Mouse (Mus musculus) mouse embryonic stem cell (cell line): ENCODE measurements around the gene Rbm20.
"Not testable (repeated sequence)": the region's sequence is repeated elsewhere in the genome, so short reads cannot be mapped to it uniquely, and the experiment has no call there.

Experiments
- in situ Hi-C, 2 experiments: fragments of 300-500 bp; cut with MboI; formaldehyde crosslinking; loops; 1 replicate in 1 of 2; 3 replicates in 1 of 2; pipeline ENCODE4 v1.14.3; 2019 to 2020; ENCODE audit warnings: low sequenced_read_pairs in 2 of 2, low pct_unique_long_range_greater_than_20kb in 1 of 2, mixed read lengths in 1 of 2; ENCODE audit not compliant: unreplicated experiment in 1 of 2

The Rbm20 gene

DNA sequence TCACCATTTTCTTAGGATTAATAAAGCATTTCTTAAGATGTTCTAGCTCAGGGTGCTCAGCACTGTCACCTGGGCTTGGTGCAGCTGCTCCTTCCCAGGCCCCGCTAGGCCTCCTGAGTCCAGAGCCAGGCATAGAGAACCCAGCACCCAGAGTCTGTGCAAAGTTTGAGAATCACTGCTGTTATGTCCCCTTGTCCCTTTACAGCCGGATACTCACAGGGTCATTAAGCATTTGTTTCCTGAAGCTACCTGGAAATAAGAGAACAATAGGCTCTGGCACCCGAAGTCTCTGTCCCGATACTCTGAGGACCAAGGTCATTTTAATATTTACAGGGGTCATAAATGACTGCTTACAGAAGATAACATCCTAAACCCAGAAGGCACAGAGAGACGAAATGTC is 118.9 kb downstream of the Rbm20 start:
- in situ Hi-C loops = no loop called here

DNA sequence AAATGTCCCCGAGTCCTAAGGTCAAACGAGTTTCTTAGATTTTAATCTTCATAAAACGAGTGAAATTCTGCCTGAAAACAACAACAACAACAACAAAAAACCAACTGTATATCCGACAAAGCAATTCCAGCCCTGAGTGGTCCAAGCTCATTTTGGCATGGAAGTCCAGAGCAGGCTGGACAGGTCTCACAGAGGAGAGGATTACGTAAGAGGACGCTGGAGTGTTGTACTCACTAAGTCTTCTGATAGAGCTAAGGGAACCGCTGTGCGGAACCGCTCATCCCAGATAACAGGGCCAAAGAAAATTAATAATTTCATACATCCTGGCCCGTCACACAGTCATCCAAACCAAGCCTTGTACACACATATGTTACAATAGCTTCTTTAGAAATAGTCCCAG is 120.7 kb downstream of the Rbm20 start:
- in situ Hi-C loops = no loop called here

DNA sequence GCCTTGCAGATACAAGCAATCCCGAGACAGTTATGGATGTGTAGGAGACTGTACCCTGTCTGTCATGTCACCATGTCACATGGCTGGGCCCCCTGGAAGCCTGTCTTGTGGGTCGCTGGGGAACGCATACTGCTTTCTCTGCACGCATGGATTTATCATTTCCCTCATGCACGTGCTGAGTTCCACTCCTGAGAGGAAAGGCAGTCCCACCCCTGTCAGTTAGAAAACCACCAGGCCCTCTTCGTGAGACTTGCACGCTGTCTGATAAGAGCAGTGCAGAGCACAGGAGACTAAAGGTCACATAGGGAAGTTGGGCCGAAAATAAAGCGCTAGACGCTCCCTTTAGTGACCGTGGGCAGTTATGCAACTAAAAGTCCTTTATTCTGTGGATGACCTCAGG is 122.8 kb downstream of the Rbm20 start:
- in situ Hi-C loops = no loop called here

DNA sequence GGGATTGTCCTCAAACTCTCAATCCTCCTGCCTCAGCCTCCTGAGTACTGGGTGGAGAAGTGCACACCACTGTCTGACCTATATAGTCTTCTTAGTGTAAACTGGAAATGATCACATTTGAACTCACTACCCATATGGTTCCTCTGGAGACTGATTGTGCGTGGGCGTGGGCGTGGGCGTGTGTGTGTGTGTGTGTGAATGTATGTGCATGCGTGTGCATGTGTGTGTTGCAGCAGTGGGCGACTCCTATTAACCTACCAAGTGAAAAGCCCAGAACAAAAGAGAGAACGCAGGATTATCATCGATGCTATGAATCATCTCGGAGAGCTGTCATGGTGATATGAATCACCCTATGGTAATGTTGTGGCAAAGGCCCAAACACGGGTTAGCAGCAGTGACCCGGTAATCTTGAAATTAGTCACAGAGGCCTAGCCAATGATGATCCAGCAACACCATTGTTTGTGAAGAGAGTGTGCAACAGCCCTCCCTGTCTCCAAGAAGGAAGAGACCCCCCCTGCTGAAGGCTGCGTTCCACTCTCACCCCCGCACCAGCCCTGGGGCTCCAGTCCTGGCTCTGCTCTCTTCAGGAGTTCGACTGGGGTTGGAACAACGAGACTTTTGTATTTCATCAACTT is 123.4 kb downstream of the Rbm20 start:
- in situ Hi-C loops = no loop called here

DNA sequence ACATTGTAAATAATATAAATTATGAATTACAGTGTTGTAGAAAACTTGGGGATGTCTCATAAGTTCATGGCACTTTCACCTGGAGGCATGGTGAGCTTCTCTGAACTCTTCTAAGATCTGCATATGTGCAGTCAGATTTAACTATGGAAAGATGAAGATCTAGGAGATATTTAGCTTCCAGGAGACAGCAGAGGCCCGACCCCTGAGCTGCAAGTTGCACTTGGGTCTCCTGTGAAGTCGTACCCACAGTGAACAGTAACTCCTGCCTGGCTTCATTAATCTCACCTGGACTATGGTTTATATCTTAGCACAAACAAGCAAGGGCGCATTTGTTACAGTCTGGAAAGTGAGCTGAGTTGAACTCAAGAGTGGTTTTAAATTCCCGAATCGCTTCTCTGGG is 124.3 kb downstream of the Rbm20 start:
- in situ Hi-C loops = no loop called here

DNA sequence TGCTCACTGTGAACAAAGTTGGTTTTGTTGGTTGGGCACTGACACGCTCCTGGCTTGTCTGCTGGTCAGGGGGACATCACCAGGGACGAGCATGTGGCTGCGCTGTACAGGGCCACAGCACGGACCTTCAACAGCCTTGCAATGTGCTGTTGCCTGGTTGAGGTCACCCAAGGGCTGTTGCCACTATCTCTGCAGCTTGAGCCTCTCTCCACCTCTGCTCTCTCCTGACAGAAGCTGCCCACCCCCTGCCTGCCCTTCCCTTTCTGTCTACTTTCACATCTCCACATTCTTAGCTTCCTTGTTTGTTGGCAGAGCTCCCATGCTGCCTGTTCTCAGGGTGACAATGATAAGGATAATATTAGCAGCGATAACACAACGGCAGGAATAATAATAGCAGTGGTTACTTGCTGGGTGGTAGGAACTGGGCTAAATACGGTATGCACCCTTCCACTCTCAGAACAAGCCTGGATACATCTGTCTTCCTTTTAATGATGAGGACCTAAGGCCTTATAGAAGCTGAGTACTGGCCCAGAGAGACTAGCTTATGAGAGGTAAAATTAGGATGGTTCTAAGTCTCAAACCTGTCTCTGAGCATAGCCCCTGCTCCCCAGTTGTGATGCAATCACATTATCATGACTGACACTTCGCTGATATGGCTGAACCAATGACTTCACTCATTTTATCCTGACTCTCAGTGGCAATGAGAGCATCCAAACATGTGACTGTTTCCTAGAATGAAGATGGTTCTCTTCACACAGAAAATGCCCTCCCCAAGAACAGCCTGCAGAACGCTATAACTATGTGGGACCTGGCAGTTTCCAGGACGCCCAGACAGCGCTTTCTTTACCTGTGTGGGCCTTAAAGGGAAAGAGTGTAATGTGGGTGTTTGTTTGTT is 124.9 kb downstream of the Rbm20 start:
- in situ Hi-C loops = no loop called here

DNA sequence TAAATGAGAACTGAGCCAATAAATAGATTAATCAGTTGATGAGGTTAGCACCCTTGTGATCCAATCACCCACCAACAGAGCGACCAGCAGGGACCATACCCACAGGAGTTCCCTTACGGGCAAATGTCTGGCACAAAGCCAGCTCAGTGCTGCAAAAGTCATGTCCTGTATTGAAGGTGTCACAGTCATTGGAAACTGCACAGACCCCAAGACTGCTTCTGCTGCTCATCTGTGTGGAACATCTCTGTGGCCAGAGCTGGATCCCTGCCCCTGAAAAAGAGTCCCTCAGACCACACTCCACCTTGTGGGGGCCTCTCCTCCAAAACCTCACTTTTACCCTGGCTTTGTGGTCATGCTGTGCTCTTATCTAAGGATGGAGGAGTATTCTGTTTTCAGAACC is 126.8 kb downstream of the Rbm20 start:
- in situ Hi-C loops = no loop called here

DNA sequence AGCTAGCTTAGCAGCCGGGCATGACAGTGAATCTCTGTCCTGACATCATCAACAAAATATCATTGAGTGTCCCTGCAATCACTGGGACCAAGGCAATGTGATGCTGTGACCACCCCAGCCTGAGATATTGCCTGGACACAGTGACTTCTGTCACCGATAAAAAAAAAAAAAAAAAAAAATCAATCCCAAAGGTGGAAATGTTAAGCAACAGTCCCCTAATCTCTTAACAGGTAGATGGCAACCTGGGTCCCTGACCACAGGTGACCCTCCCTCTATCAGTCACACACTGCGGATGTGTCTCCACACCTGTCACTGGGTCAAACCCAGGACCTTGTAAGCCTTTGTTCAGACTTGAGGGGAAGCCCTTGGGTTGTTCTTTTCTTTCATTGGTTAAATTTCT is 128.0 kb downstream of the Rbm20 start:
- in situ Hi-C loops = no loop called here

DNA sequence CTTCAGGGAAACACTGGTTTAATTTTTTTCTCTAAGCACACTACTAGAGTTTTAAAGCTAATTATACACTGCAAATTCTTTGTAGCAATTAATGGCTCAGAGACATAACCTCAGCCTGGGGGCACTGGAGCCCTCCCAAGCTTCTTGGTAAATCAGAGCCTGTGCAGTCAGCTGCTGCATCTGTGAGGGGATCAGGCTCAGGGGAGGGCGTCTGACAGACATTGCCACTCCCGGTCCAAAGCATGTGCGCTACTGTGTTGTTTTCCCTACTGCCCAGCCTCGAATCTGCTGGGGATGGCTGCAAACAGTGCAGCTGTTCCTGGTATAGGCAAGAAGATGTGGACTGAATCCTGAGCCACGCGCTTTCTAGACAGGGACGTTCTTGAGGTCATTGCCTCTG is 129.0 kb downstream of the Rbm20 start:
- in situ Hi-C loops = no loop called here

DNA sequence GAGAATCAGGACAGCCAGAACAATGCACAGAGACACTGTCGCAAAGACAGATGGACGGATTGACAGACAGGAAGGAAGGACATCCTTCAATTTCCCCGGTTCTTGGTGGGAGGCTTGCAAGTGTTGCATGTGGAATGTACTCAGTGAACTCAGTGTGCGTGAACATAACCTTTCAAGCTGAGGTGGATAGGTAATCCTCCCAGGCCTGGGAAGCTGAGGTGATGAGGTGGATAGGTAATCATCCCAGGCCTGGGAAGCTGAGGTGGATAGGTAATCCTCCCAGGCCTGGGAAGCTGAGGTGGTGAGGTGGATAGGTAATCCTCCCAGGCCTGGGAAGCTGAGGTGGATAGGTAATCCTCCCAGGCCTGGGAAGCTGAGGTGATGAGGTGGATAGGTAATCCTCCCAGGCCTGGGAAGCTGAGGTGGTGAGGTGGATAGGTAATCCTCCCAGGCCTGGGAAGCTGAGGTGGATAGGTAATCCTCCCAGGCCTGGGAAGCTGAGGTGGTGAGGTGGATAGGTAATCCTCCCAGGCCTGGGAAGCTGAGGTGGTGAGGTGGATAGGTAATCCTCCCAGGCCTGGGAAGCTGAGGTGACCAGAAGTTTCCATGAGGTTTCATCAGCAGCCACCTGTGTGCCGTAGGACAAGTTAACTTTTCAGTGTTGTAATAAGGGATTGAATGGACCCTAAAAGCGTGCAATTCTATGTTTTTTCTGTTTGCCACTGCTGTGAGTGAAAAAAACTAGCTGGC is 129.6 kb downstream of the Rbm20 start:
- in situ Hi-C loops = not testable (repeated sequence)

DNA sequence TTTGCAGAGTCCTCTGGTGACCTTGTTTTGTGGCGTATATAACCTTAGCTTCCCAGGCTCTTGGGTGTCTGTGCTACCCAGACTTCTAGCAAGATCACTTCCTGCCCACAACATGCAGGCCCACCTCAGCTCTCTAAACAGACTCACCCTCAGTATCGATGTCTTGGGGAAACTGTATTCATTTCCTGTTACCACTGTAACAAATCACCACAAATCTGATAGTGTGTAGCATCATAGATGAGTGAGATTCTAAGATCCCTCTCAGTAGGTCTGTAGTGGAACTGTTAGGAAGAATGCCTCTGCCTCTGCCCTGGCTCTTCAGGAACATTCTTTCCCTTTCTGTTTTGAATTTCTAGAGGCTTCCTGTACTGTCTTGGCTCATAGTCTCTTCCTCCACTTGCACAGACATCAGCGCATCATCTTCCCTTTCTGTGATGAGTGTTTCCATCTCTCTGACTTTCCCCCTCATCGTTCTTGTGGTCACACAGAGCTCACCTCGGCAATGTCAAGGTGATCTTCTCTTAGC is 130.2 kb downstream of the Rbm20 start:
- in situ Hi-C loops = no loop called here

DNA sequence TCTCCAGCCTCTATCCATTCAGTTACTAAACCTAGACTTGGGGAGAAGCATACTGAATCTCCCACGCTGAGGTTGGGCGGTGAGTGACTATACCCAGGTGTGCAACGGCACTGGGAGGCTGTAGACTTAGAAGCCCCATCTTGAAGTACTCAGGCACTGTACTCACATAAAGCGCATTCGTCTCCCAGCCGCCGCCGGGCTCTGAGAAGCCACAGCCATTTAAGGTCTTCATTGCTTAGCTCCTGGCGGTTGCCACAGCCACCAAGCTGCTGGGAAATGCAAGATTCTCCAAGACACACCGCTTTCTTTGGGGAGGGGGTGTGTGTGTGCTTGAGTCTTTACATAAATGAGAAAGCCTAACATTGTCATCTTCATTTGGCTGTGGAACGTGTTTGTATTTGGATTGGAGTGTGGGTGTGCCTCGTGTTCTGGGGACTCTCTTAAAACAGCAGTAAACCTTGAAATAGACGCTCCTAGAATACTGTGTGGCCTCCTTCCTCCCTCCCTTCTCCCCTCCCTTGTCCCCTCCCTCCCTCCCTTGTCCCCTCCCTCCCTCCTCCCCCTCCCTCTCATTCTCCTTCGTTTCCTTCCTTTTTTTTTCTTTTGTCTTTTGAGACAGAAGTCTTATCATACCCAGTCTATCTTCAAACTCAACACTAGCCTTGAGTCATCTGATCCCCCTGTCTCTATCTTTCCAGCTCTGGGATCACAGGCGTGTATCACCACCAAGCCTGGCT is 131.1 kb downstream of the Rbm20 start:
- in situ Hi-C loops = no loop called here

DNA sequence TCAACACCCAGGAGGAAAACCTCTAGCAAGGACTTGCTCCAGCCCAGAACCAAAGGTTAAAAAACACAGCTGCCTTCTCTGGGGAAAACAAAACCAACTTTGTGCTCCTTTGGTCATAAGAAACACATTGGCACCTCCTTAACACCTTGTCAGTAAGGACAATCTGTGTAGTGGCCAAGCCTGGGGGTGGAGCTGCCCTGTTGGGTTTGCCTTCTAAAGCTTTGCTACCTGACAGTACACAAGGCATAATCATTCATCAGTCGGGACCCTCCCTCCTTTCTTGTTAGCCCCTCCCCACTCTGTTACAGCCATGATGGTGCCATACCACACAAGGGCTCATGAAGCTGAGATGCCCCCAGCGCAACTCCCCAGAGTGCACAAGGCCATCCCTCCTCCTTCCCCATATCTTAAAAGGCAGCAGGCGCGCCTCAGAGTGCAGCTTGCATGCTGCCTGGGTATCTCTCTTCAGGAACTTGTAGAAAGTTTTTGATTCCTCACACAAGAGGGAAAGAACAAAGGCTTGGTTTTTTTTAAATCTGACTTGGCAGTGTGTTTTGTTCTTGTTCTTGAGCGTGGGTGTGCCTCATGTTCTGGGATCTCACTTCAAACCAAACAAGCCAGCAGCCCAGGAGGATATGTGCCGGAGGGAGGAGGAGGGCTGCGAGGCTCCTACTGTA is 132.2 kb downstream of the Rbm20 start:
- in situ Hi-C loops = no loop called here

DNA sequence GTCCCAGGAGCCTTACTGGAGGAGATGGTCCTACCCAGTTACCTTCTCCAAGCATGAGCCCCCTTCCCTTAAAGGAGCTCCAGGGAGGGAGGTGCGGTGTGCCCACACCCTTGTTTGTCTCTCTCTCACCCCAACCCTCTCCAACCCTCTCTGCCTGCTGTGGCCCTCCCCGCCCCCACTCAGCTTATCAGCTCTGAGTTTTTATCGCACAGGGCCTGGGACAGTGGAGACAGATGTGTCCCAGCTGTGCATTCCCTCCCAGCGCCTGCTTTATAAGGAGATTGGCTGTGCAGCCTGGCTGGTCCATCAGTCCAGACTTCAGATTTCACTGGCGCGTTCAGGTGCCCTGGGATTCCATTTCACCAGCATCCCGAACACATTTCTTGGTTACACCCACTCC is 132.9 kb downstream of the Rbm20 start:
- in situ Hi-C loops = no loop called here

DNA sequence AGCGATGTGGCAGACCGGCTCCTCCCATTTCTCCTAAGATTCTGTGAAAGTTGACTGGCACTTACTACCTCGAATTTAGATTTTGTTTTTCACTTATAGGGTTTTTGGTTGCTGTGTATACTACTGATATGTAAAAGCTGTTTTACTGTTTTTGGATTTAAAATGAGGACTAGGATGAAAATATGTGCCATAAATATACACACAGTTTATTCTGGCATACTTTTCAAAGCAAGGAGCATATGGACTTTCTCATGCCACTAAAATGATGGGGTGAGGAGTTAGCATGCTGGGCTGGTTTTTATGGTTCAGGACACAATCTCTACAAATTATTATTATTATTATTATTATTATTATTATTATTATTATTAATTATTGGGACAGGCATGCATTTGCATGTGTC is 133.5 kb downstream of the Rbm20 start:
- in situ Hi-C loops = no loop called here

DNA sequence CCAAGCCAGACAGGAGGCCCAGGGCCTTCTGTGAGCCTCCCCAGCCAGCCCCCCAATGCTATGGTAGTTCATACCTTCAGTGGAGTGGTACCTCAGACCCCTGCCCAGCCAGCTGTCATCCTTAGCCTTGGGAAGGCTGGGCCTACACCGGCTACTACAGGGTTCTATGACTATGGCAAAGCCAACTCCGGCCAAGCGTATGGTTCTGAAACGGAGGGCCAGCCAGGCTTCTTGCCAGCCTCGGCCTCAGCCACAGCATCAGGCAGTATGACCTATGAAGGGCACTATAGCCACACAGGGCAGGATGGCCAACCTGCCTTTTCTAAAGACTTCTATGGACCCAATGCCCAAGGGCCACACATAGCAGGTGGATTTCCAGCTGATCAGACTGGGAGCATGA is 136.5 kb downstream of the Rbm20 start:
- in situ Hi-C loops = no loop called here

DNA sequence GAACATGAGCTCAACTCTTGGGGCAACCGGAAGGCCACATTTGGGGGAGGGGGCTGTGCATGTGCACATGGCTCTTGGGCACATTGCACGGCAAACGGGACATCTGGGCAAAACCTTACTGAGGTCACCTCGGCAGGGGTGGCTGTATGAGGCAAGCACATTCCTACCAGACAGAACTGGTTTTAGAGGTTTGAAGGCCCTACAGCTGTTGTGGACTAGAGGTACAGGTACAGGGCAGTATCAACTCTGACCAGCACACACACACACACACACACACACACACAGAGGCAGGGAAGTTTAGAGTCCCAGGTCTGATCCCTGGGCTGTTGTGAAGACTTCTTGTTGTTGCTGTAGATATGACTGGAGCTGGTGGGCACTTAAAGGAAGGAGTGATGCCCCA is 138.6 kb downstream of the Rbm20 start:
- in situ Hi-C loops = no loop called here

DNA sequence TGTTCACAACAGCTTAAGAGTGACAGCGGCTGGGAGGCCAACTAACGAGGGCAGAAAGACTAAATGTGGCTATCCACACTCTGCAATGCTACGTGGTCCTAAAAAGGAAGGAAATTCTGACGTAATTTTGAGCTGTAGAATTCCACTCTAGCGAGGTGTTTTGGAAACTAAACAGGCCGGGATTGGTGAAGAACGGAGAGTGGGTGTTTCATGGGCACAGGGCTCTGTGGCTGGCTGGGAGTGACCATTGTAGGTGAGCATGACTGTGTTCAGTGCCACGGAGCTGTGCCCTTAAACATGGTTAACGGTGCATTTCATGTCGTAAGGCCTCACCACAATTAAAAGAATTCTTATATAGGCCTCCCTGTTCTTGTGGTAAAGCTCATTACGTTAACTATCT is 139.1 kb downstream of the Rbm20 start:
- in situ Hi-C loops = no loop called here
